Mouse (Mus musculus): ENCODE results near the gene Duox1.

- TF ChIP-seq POLR2A (IDR thresholded peaks at IDR 0.05; ENCODE audit: insufficient read length, low read depth), result no peak
- TF ChIP-seq TCF12 (IDR thresholded peaks at IDR 0.05; ENCODE audit: insufficient read depth, poor library complexity, severe bottlenecking), result no peak
- no peak for TF ChIP-seq USF1 (IDR thresholded peaks at IDR 0.05; ENCODE audit: low read depth)
- no peak for TF ChIP-seq MYOD1 (IDR thresholded peaks at IDR 0.05; ENCODE audit: control insufficient read depth in 1 of 3, insufficient read length in 2 of 3, low read depth in 2 of 3)
- TF ChIP-seq MAX (IDR thresholded peaks at IDR 0.05; ENCODE audit: low read depth), result no peak
- no peak for TF ChIP-seq REST (IDR thresholded peaks at IDR 0.05; ENCODE audit: insufficient read depth, insufficient read length)
Measured at GRCm38 (mm10) chr2:122396150-122396549, 80.7 kb downstream of the Duox1 start.

Measured in myocyte (in vitro differentiated cells).